Mouse (Mus musculus): ENCODE measurements around the gene Coro6.

DNA sequence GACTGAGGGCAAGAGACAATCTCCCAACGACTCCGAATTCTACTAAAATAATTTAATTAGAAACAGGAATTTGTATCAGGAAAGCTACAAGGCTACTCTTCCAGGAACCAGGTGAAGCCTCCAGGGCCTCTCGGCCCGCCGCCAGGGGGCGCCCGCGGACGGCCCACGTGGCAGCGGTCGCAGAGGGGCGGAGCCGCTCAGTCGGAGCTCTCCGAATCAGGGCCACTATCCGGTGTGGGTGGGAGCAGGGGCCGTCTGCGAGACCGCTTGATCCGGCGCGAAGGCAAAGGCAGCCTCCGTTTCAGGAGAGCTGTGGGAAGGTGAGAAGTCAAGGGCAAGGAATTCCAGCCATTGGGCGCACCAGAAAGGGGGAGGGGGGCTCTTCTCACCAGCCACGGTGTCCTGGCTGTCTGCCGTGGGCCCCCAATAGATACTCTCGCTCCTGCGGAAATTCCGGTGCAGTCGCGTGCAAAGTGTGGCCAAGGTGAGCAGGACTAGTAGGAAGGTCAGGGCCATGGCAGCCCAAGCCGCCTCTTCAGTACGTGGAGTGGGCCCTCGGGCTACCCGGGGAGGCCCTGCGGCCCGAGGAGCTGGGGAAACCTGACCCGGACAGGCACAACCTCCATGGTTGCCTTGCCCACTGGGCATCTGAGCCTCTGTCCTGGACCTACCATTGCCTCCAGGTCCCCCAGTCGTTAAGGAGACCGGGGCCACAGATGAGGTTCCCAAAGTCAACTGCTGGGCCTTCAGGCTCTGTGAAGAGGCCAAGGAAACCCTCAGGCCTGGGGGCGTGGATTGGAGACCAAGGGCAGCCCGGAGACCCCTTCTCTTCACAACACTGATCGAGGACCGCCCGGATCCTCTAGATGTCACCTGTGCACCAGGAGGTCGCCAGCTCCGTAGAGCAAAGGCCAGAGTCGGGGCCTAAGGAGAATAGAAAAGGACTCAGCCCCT lies 46.1 kb downstream of the Coro6 start:
- no peak for TF ChIP-seq POLR2A (IDR thresholded peaks at IDR 0.05; ENCODE audit: insufficient read length, low read depth)
- TF ChIP-seq USF1 (IDR thresholded peaks at IDR 0.05; ENCODE audit: low read depth), result peak; percentile 62
- TF ChIP-seq MYOD1 (IDR thresholded peaks at IDR 0.05; ENCODE audit: control insufficient read depth in 1 of 3, insufficient read length in 2 of 3, low read depth in 2 of 3), result no peak
- TF ChIP-seq TCF12 (IDR thresholded peaks at IDR 0.05; ENCODE audit: insufficient read depth, poor library complexity, severe bottlenecking), result no peak
- no peak for TF ChIP-seq POLR2AphosphoS2 (IDR thresholded peaks at IDR 0.05; ENCODE audit: insufficient read length, low read depth)
- no peak for TF ChIP-seq E2F4 (IDR thresholded peaks at IDR 0.05; ENCODE audit: insufficient read depth)
- TF ChIP-seq MYOG (IDR thresholded peaks at IDR 0.05; ENCODE audit: control insufficient read depth in 1 of 3, insufficient read depth in 1 of 3, insufficient read length in 2 of 3, low read depth in 2 of 3), result peak in 1 of 3 experiments; percentile 10
- TF ChIP-seq CEBPB (IDR thresholded peaks at IDR 0.05; ENCODE audit: insufficient read depth, poor library complexity, severe bottlenecking), result no peak
- TF ChIP-seq MAX (IDR thresholded peaks at IDR 0.05; ENCODE audit: low read depth), result no peak
